Mouse (Mus musculus) stomach, postnatal 0 days (tissue): ENCODE data around the gene Abcg4.

ENCODE experiments used
- CTCF ChIP-seq: IDR thresholded peaks from 2 replicates; pipeline ENCODE4 v1.5.1; 2016; ENCODE audit warnings: antibody characterized with exemption, low read depth, mild to moderate bottlenecking, moderate library complexity
- EP300 ChIP-seq: optimal IDR thresholded peaks from 2 replicates; pipeline ENCODE3; 2016; ENCODE audit warnings: antibody characterized with exemption

DNA sequence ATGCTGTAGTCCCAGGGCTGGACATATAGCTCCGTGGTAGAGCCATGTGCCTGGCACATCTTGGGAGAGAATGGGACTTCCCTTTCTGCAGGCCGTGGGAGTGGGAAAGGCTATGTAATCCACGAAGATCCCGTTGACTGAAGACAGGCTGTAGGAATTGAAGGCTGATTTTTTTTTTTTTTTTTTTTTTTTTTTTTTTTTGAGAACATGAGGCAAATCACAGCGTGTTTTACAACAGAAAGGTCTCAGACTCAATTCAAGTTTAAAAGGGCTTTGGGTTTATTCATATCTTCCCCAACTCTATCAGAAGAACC, 47.6 kb upstream of the Abcg4 start:
- TF ChIP-seq EP300 (no peak), CTCF (no peak)
